Mouse (Mus musculus) thymus, adult 2 months (tissue): ENCODE measurements around the gene Gm10100.

Source experiments
- CTCF ChIP-seq: fragments of 200-500 bp; IDR thresholded peaks from 2 replicates; pipeline ENCODE4 v1.5.1; 2012; ENCODE audit warnings: mild to moderate bottlenecking, control low read depth, low read length, moderate library complexity, borderline replicate concordance; ENCODE audit not compliant: control insufficient read depth, poor library complexity, insufficient read depth; ENCODE audit errors: extremely low read depth
- POLR2A ChIP-seq: fragments of 200-500 bp; IDR thresholded peaks from 2 replicates; pipeline ENCODE4 v1.6.1; 2012; ENCODE audit warnings: mild to moderate bottlenecking, low read length, control low read depth, moderate library complexity; ENCODE audit not compliant: control insufficient read depth, poor library complexity, insufficient read depth; ENCODE audit errors: extremely low read depth

DNA sequence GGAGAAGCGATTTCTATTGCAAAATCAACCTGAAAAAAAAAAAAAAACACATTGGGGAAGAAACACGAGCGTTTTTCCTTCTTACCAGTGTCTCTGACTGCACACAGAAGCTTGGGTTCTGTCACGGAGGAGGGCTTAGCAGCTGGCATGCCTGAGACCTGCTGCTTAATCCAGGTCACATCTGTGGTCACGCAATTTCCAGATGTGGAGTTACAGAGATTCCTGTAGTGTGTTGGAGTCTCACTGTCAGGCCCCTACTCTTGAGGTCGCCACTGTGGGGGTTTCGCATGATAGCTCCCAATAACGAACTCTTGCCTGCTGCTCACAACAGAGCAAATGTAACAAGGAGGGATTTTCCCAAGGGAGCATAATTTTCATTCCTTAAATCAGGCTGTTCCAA, 42.1 kb upstream of the Gm10100 start:
- no peak for TF ChIP-seq CTCF
- no peak for TF ChIP-seq POLR2A
